Mouse (Mus musculus) forebrain, embryonic 11.5 days (tissue): Measurements from ENCODE around the gene Tsen54. TPM values are rescaled to one million over a fixed set of nuclear protein-coding genes. Genes with fewer than 3 reads are reported as not detected.

Source experiments
- ATAC-seq: fragments of 200-750 bp; cut with Nextera tagmentation; replicated peaks from 2 replicates; pipeline ENCODE4 v1.8.0; 2017; ENCODE audit warnings: moderate TSS enrichment; ENCODE audit not compliant: low FRiP score
- DNase-seq: peaks from one replicate; pipeline ENCODE4 v3.0.0-alpha.2; 2017; ENCODE audit warnings: low spot score
- H3K27ac ChIP-seq: fragments of 300-500 bp; sonication (generic); 2 replicates; pipeline ENCODE4 v1.5.1; 2014; ENCODE audit warnings: low read depth, low read length
- H3K27me3 ChIP-seq: fragments of 300-500 bp; sonication (generic); 2 replicates; pipeline ENCODE4 v1.6.1; 2014; ENCODE audit warnings: mild to moderate bottlenecking, low read length, mixed read lengths; ENCODE audit not compliant: control insufficient read depth, insufficient read depth
- H3K36me3 ChIP-seq: fragments of 300-500 bp; sonication (generic); 2 replicates; pipeline ENCODE4 v1.6.1; 2014; ENCODE audit warnings: mild to moderate bottlenecking, low read length, moderate library complexity, mixed read lengths; ENCODE audit not compliant: control insufficient read depth, insufficient read depth
- H3K4me1 ChIP-seq: fragments of 300-500 bp; sonication (generic); replicated peaks from 2 replicates; pipeline ENCODE4 v1.6.1; 2014; ENCODE audit warnings: low read length, mixed read lengths; ENCODE audit not compliant: control insufficient read depth, insufficient read depth
- H3K4me2 ChIP-seq: fragments of 300-500 bp; sonication (generic); 2 replicates; pipeline ENCODE4 v1.6.1; 2014; ENCODE audit warnings: low read depth, mild to moderate bottlenecking, low read length, moderate library complexity, mixed read lengths; ENCODE audit not compliant: severe bottlenecking
- H3K4me3 ChIP-seq: fragments of 300-500 bp; sonication (generic); 2 replicates; pipeline ENCODE4 v1.5.1; 2014; ENCODE audit warnings: low read depth, low read length
- H3K9ac ChIP-seq: fragments of 300-500 bp; sonication (generic); 2 replicates; pipeline ENCODE4 v1.6.1; 2014; ENCODE audit warnings: low read length
- H3K9me3 ChIP-seq: fragments of 300-500 bp; sonication (generic); 2 replicates; pipeline ENCODE4 v1.6.1; 2016; ENCODE audit warnings: low read length, mixed read lengths; ENCODE audit not compliant: control insufficient read depth
- WGBS: fragments of 180-500 bp; shearing (Covaris S2); extraction: QIAGEN DNeasy Blood & Tissue Kit; methylation state at CpG from one replicate; pipeline ENCODE4 v1.1.7; 2014; 5-methylcytosine and 5-hydroxymethylcytosine counted together
- polyA plus RNA-seq: library from polyadenylated mRNA; unstranded; fragments of >200 nt; fragmentation: Nextera tagmentation; extraction: Ambion mirVana; gene quantifications from 2 replicates; pipeline ENCODE4 v1.2.1, GENCODE M21; 2014

The Tsen54 gene
- 29.4 and 33.4 TPM in 2 replicates for polyA plus RNA-seq

- Histone ChIP-seq H3K4me1 (peaks cover 12% of the 10 kb centered on the region), H3K9ac (peak within 1 kb of the TSS; percentile 87), H3K27me3 (no peaks in the 10 kb centered on the region), H3K4me2 (peak within 1 kb of the TSS; percentile 84), H3K36me3 (no peaks in the 10 kb centered on the region; the same call in 1 of the 2 replicates), H3K9me3 (no peaks in the 10 kb centered on the region), H3K4me3 (peak within 1 kb of the TSS; percentile 91), H3K27ac (peak within 1 kb of the TSS; percentile 46)
- peak; percentile 54 for ATAC-seq
- WGBS, result under 1% methylated on average over 82 of the region's 84 CpGs
- peak; percentile 93 for DNase-seq
These were observed at the start of gene Tsen54 for GRCm38 (mm10) chr11:115814605-115815450. Gene Tsen54, plus strand, starts transcription at chr11:115814724.

- DNase-seq, result peak; percentile 98
- Histone ChIP-seq H3K9ac (peak within 1 kb of the TSS; percentile 97), H3K4me2 (peak within 1 kb of the TSS; percentile 79), H3K4me1 (peaks cover 5% of the 10 kb centered on the region), H3K36me3 (no peaks in the 10 kb centered on the region), H3K27ac (peak within 1 kb of the TSS; percentile 83), H3K27me3 (no peaks in the 10 kb centered on the region), H3K9me3 (no peaks in the 10 kb centered on the region), H3K4me3 (peak within 1 kb of the TSS; percentile 70)
- ATAC-seq, result peak; percentile 98
- WGBS, result under 1% methylated on average over 32 of the region's 32 CpGs
These were observed 49.4 kb upstream of the Tsen54 start, which contains the start of gene Tmem94 for GRCm38 (mm10) chr11:115765103-115765606. Gene Tmem94, plus strand, starts transcription at chr11:115765433.

- DNase-seq, result no peak
- under 1% methylated on average over 33 of the region's 34 CpGs for WGBS
- no peaks in the 10 kb centered on the region for H3K9me3 ChIP-seq
These were observed 48.9 kb upstream of the Tsen54 start for GRCm38 (mm10) chr11:115765607-115766141.

DNA sequence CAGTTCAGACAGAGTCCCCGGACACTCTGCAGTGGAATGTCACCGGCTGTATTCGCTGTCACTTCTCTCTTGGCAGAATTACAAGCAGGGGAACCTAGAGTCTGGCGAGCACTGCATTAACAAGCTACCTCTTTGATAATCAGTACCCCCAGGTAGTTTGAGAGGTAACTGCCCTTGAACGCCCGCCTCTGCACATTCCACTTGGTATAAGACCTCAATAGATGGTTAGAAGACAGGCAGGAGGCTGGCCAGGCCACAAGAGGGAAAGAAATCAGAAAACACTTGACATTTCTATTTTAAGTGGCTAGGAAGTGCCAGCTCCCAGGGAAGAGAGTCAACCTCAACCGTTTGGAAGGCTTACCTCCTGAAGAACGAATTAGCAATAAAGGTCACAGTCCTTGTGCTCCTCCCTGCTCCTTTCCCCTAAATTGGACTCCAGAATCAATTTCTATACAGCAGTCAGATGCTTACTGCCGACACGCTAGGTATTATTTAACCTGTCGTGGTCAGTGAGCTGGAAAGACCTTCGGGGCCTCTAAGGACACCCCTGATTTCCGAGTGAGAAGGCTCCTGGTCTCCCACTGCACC lies 48.1 kb upstream of the Tsen54 start:
- Histone ChIP-seq H3K9me3 (no peaks in the 10 kb centered on the region), H3K27ac (peak overlapping the region; percentile 83; the same call in 1 of the 2 replicates), H3K9ac (peak overlapping the region; percentile 97), H3K27me3 (no peaks in the 10 kb centered on the region), H3K4me1 (peaks cover 5% of the 10 kb centered on the region), H3K4me3 (peak overlapping the region; percentile 70), H3K4me2 (peak overlapping the region; percentile 79), H3K36me3 (no peaks in the 10 kb centered on the region)
- WGBS, result 48% methylated on average over 13 of the region's 13 CpGs
- no peak for DNase-seq
- no peak for ATAC-seq

More at GRCm38 (mm10) chr11:115765607-115766141, 48.9 kb upstream of the Tsen54 start:
- Histone ChIP-seq H3K27me3 (no peaks in the 10 kb centered on the region), H3K4me2 (peak overlapping the region; percentile 79), H3K4me1 (peaks cover 5% of the 10 kb centered on the region), H3K36me3 (no peaks in the 10 kb centered on the region), H3K9ac (peak overlapping the region; percentile 97), H3K27ac (peak overlapping the region; percentile 83), H3K4me3 (peak overlapping the region; percentile 70)
- ATAC-seq, result peak; percentile 81

DNA sequence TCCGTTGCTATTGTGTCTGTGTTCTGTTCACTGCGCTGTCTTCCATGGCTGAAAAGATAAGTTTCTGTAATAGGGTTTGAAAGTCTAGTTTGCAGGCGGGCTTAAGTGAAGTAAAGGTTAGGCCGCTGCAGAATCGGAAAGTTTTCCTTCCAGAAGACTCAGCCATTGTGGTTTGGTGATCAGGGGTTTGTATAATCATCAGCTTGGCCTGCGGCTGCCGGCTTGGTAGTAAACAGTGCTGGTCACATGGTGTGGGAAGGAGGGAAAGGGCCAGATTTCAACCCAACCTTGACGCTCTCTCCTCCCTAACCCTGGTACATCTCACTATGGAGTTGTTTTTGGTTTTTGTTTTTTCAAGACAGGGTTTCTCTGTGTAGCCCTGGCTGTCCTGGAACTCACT lies 47.5 kb upstream of the Tsen54 start:
- Histone ChIP-seq H3K4me1 (peaks cover 5% of the 10 kb centered on the region), H3K36me3 (no peaks in the 10 kb centered on the region), H3K4me3 (no peak overlapping the region), H3K4me2 (peak overlapping the region; percentile 79; the same call in 1 of the 2 replicates), H3K27ac (no peak overlapping the region), H3K9me3 (no peaks in the 10 kb centered on the region), H3K27me3 (no peaks in the 10 kb centered on the region), H3K9ac (no peak overlapping the region)
- ATAC-seq (no peak), DNase-seq (no peak)
- 94% methylated on average over 8 of the region's 8 CpGs for WGBS

GRCm38 (mm10) chr11:115768896-115769295 lies 45.6 kb upstream of the Tsen54 start:
- 93% methylated on average over 3 of the region's 3 CpGs for whole genome bisulfite sequencing
- no peak overlapping the region for H3K27ac ChIP-seq

DNA sequence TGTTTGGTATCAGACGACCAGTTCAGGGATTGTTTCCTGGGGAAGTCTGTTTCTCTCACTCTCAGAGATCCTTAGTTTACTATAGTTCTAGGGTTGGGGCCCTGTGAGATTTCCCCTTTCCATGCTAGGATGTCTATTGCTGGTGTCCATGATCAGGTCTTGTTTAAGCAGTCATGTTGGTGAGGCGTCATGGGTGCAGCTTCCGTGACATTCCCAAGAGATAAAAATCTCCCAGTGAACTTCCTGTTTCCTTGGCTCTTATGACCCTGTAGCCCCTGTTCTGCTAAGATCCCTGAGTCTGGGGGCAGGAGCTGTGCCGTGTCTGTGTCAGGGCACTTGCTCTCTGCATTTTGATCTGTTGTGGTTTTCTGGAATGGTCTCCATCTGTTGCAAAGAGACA lies 39.9 kb upstream of the Tsen54 start:
- 74% methylated on average over 4 of the region's 4 CpGs for WGBS
- DNase-seq, result peak; percentile 42
- Histone ChIP-seq H3K36me3 (no peaks in the 10 kb centered on the region), H3K4me3 (no peak overlapping the region), H3K9ac (no peak overlapping the region), H3K27ac (no peak overlapping the region), H3K9me3 (no peaks in the 10 kb centered on the region), H3K27me3 (no peaks in the 10 kb centered on the region), H3K4me1 (peaks cover 14% of the 10 kb centered on the region), H3K4me2 (no peak overlapping the region)
- ATAC-seq, result no peak

More at GRCm38 (mm10) chr11:115768896-115769295, 45.6 kb upstream of the Tsen54 start:
- ATAC-seq (no peak), DNase-seq (no peak)
- no peaks in the 10 kb centered on the region for H3K36me3 ChIP-seq
- H3K4me3 ChIP-seq, result no peak overlapping the region
- no peaks in the 10 kb centered on the region for H3K9me3 ChIP-seq
- no peak overlapping the region for H3K9ac ChIP-seq
- H3K27me3 ChIP-seq, result no peaks in the 10 kb centered on the region
- no peak overlapping the region for H3K4me2 ChIP-seq
- H3K4me1 ChIP-seq, result peaks cover 5% of the 10 kb centered on the region

DNA sequence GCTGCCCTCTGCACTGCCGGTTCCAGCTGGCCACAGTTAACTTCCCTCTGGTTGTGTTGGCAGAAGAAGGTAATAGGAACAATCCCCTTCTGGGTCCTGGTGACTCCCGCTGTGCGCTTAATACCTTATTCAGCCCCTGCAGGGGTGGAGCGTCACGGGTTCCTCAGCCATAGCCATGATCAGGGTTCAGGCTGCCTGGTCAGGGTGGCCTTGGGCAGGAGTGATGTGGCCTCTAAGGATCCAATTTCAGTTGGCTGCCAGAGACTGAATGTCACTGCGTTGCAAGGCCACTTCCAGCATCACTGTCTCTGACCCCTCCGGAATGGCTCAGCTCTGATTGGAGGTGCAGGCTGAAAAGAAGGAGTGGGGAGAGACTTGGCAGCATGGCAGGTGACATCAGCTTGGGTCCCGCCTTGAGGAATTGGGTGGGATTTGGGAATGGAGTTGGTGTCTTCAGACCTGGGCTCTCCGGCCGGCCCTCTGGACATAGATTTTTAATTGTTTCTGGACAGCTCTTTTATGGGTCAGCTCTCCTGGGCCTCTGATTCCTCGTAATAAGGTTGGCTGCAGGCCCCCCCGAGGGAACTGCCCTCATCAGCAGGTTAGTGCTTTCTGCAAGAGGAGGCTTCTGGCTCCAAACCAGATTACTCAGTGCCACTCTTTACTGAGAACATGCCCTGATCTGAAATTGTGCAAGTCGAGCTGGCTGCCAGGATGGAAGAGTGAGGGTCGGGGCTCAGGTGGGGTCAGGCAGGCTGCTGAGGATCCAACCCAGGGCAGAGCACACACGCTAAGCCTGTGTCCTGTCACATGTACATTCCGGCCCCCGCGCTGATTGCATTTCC lies 38.5 kb upstream of the Tsen54 start:
- no peak overlapping the region for H3K4me2 ChIP-seq
- H3K27me3 ChIP-seq, result no peaks in the 10 kb centered on the region
- peak; percentile 58 for DNase-seq
- H3K4me3 ChIP-seq, result no peak overlapping the region
- no peak for ATAC-seq
- H3K36me3 ChIP-seq, result no peaks in the 10 kb centered on the region
- WGBS, result 35% methylated on average over 18 of the region's 18 CpGs
- H3K9ac ChIP-seq, result no peak overlapping the region
- peaks cover 24% of the 10 kb centered on the region for H3K4me1 ChIP-seq
- no peak overlapping the region for H3K27ac ChIP-seq
- H3K9me3 ChIP-seq, result no peaks in the 10 kb centered on the region
